Mouse (Mus musculus): Measurements from ENCODE around the gene 2010003K11Rik. TPM values are rescaled to one million over a fixed set of nuclear protein-coding genes. Genes with fewer than 3 reads are reported as not detected.

The 2010003K11Rik gene
- polyA plus RNA-seq, 1 experiment from 2014 or later: not detected

- Histone ChIP-seq H3K27ac (ENCODE audit: low read depth, low read length) (no peak overlapping the region), H3K9me3 (replicated peaks; ENCODE audit: control insufficient read depth, low read length) (no peaks in the 10 kb centered on the region), H3K27me3 (ENCODE audit: control insufficient read depth, insufficient read depth, low read length) (no peaks in the 10 kb centered on the region), H3K9ac (ENCODE audit: low read depth, low read length) (no peak overlapping the region), H3K4me2 (no peak overlapping the region), H3K4me3 (ENCODE audit: low read depth, low read length) (no peak overlapping the region), H3K4me1 (ENCODE audit: control insufficient read depth, insufficient read depth, low read length) (no peaks in the 10 kb centered on the region), H3K36me3 (ENCODE audit: control insufficient read depth, insufficient read depth, low read length) (no peaks in the 10 kb centered on the region)
- 91% methylated on average over 2 of the region's 2 CpGs for WGBS (ENCODE audit: insufficient replicate concordance)
- no peak for ATAC-seq (replicated peaks; ENCODE audit: insufficient number of reproducible peaks, low FRiP score, low TSS enrichment)
Measured at GRCm38 (mm10) chr19:4534646-4535045, 36.3 kb upstream of the 2010003K11Rik start.

- no peak overlapping the region for H3K4me3 ChIP-seq (ENCODE audit: low read depth, low read length)
- no peak for ATAC-seq (replicated peaks; ENCODE audit: insufficient number of reproducible peaks, low FRiP score, low TSS enrichment)
- H3K9ac ChIP-seq (ENCODE audit: low read depth, low read length): no peak overlapping the region
- H3K4me1 ChIP-seq (ENCODE audit: control insufficient read depth, insufficient read depth, low read length): no peaks in the 10 kb centered on the region
- H3K36me3 ChIP-seq (ENCODE audit: control insufficient read depth, insufficient read depth, low read length): no peaks in the 10 kb centered on the region
- no peaks in the 10 kb centered on the region for H3K9me3 ChIP-seq (replicated peaks; ENCODE audit: control insufficient read depth, low read length)
- H3K27ac ChIP-seq (ENCODE audit: low read depth, low read length): no peak overlapping the region
- no peak overlapping the region for H3K4me2 ChIP-seq
- WGBS (ENCODE audit: insufficient replicate concordance): 83% methylated on average over 3 of the region's 3 CpGs
- no peaks in the 10 kb centered on the region for H3K27me3 ChIP-seq (ENCODE audit: control insufficient read depth, insufficient read depth, low read length)
Measured at GRCm38 (mm10) chr19:4521426-4522050, 23.2 kb upstream of the 2010003K11Rik start.

GRCm38 (mm10) chr19:4517483-4517882, 19.1 kb upstream of the 2010003K11Rik start:
- no peaks in the 10 kb centered on the region for H3K9me3 ChIP-seq (replicated peaks; ENCODE audit: control insufficient read depth, low read length)
- WGBS (ENCODE audit: insufficient replicate concordance): 76% methylated on average over 1 of the region's 1 CpGs
- no peak overlapping the region for H3K27ac ChIP-seq (ENCODE audit: low read depth, low read length)
- H3K4me2 ChIP-seq: no peak overlapping the region
- no peak overlapping the region for H3K4me3 ChIP-seq (ENCODE audit: low read depth, low read length)
- H3K27me3 ChIP-seq (ENCODE audit: control insufficient read depth, insufficient read depth, low read length): no peaks in the 10 kb centered on the region
- H3K36me3 ChIP-seq (ENCODE audit: control insufficient read depth, insufficient read depth, low read length): no peaks in the 10 kb centered on the region
- H3K9ac ChIP-seq (ENCODE audit: low read depth, low read length): no peak overlapping the region
- no peak for ATAC-seq (replicated peaks; ENCODE audit: insufficient number of reproducible peaks, low FRiP score, low TSS enrichment)
- H3K4me1 ChIP-seq (ENCODE audit: control insufficient read depth, insufficient read depth, low read length): peaks cover 12% of the 10 kb centered on the region

- no peak for ATAC-seq (replicated peaks; ENCODE audit: insufficient number of reproducible peaks, low FRiP score, low TSS enrichment)
- Histone ChIP-seq H3K27me3 (ENCODE audit: control insufficient read depth, insufficient read depth, low read length) (no peaks in the 10 kb centered on the region), H3K27ac (ENCODE audit: low read depth, low read length) (no peak overlapping the region), H3K4me1 (ENCODE audit: control insufficient read depth, insufficient read depth, low read length) (peaks cover 12% of the 10 kb centered on the region), H3K4me3 (ENCODE audit: low read depth, low read length) (no peak overlapping the region), H3K9ac (ENCODE audit: low read depth, low read length) (no peak overlapping the region), H3K9me3 (replicated peaks; ENCODE audit: control insufficient read depth, low read length) (no peaks in the 10 kb centered on the region), H3K36me3 (ENCODE audit: control insufficient read depth, insufficient read depth, low read length) (no peaks in the 10 kb centered on the region), H3K4me2 (no peak overlapping the region)
- WGBS (ENCODE audit: insufficient replicate concordance): 61% methylated on average over 2 of the region's 2 CpGs
Measured at GRCm38 (mm10) chr19:4516288-4516687, 17.9 kb upstream of the 2010003K11Rik start.

- WGBS (ENCODE audit: insufficient replicate concordance): 43% methylated on average over 2 of the region's 2 CpGs
- H3K4me3 ChIP-seq (ENCODE audit: low read depth, low read length): no peak overlapping the region
- H3K27me3 ChIP-seq (ENCODE audit: control insufficient read depth, insufficient read depth, low read length): no peaks in the 10 kb centered on the region
- H3K9me3 ChIP-seq (replicated peaks; ENCODE audit: control insufficient read depth, low read length): no peaks in the 10 kb centered on the region
- H3K36me3 ChIP-seq (ENCODE audit: control insufficient read depth, insufficient read depth, low read length): no peaks in the 10 kb centered on the region
- H3K4me1 ChIP-seq (ENCODE audit: control insufficient read depth, insufficient read depth, low read length): peaks cover 14% of the 10 kb centered on the region
- no peak overlapping the region for H3K9ac ChIP-seq (ENCODE audit: low read depth, low read length)
- H3K27ac ChIP-seq (ENCODE audit: low read depth, low read length): no peak overlapping the region
- H3K4me2 ChIP-seq: no peak overlapping the region; the same call in 1 of the 2 replicates
- ATAC-seq (replicated peaks; ENCODE audit: insufficient number of reproducible peaks, low FRiP score, low TSS enrichment): no peak
Measured at GRCm38 (mm10) chr19:4515746-4516145, 17.4 kb upstream of the 2010003K11Rik start.

GRCm38 (mm10) chr19:4513236-4513858, 15.0 kb upstream of the 2010003K11Rik start:
- WGBS (ENCODE audit: insufficient replicate concordance): 65% methylated on average over 4 of the region's 4 CpGs
- no peaks in the 10 kb centered on the region for H3K27me3 ChIP-seq (ENCODE audit: control insufficient read depth, insufficient read depth, low read length)

GRCm38 (mm10) chr19:4511116-4511841, 12.9 kb upstream of the 2010003K11Rik start:
- Histone ChIP-seq H3K4me2 (peak overlapping the region; percentile 67), H3K36me3 (ENCODE audit: control insufficient read depth, insufficient read depth, low read length) (no peaks in the 10 kb centered on the region), H3K4me3 (ENCODE audit: low read depth, low read length) (peak overlapping the region; percentile 73), H3K9ac (ENCODE audit: low read depth, low read length) (peak overlapping the region; percentile 63; the same call in 1 of the 2 replicates), H3K27me3 (ENCODE audit: control insufficient read depth, insufficient read depth, low read length) (no peaks in the 10 kb centered on the region), H3K9me3 (replicated peaks; ENCODE audit: control insufficient read depth, low read length) (no peaks in the 10 kb centered on the region), H3K4me1 (ENCODE audit: control insufficient read depth, insufficient read depth, low read length) (peaks cover 14% of the 10 kb centered on the region), H3K27ac (ENCODE audit: low read depth, low read length) (no peak overlapping the region)
- WGBS (ENCODE audit: insufficient replicate concordance): 9% methylated on average over 13 of the region's 13 CpGs
- ATAC-seq (replicated peaks; ENCODE audit: insufficient number of reproducible peaks, low FRiP score, low TSS enrichment): no peak

More at GRCm38 (mm10) chr19:4513236-4513858, 15.0 kb upstream of the 2010003K11Rik start:
- Histone ChIP-seq H3K9me3 (replicated peaks; ENCODE audit: control insufficient read depth, low read length) (no peaks in the 10 kb centered on the region), H3K4me1 (ENCODE audit: control insufficient read depth, insufficient read depth, low read length) (peaks cover 14% of the 10 kb centered on the region), H3K36me3 (ENCODE audit: control insufficient read depth, insufficient read depth, low read length) (no peaks in the 10 kb centered on the region), H3K4me3 (ENCODE audit: low read depth, low read length) (no peak overlapping the region), H3K9ac (ENCODE audit: low read depth, low read length) (peak overlapping the region; percentile 46; the same call in 1 of the 2 replicates), H3K27ac (ENCODE audit: low read depth, low read length) (no peak overlapping the region), H3K4me2 (no peak overlapping the region)
- ATAC-seq (replicated peaks; ENCODE audit: insufficient number of reproducible peaks, low FRiP score, low TSS enrichment): no peak

- Histone ChIP-seq H3K9me3 (replicated peaks; ENCODE audit: control insufficient read depth, low read length) (no peaks in the 10 kb centered on the region), H3K4me2 (peak within 1 kb of the TSS; percentile 77), H3K4me3 (ENCODE audit: low read depth, low read length) (peak within 1 kb of the TSS; percentile 73), H3K9ac (ENCODE audit: low read depth, low read length) (peak within 1 kb of the TSS; percentile 63), H3K27ac (ENCODE audit: low read depth, low read length) (no peak within 1 kb of the TSS), H3K36me3 (ENCODE audit: control insufficient read depth, insufficient read depth, low read length) (no peaks in the 10 kb centered on the region), H3K4me1 (ENCODE audit: control insufficient read depth, insufficient read depth, low read length) (0 out of 2 replicates have a peak, but pooled peaks cover 6% of the 10 kb centered on the region), H3K27me3 (ENCODE audit: control insufficient read depth, insufficient read depth, low read length) (no peaks in the 10 kb centered on the region)
- peak; percentile 100 for ATAC-seq (replicated peaks; ENCODE audit: insufficient number of reproducible peaks, low FRiP score, low TSS enrichment)
- under 1% methylated on average over 81 of the region's 82 CpGs for WGBS (ENCODE audit: insufficient replicate concordance)
Measured at GRCm38 (mm10) chr19:4509986-4510963, 11.9 kb upstream of the 2010003K11Rik start, which contains the start of gene Pcx. Gene Pcx (plus strand): TSS chr19:4510472.
